Mouse (Mus musculus) heart, embryonic 15.5 days (tissue): Measurements from ENCODE around the gene Hspbp1. TPM values are rescaled to one million over a fixed set of nuclear protein-coding genes. Genes with fewer than 3 reads are reported as not detected.
A peak's percentile ranks its signal among the peaks of the same experiment; 100 is the strongest.

Experiments
- ATAC-seq: fragments of 200-750 bp; cut with Nextera tagmentation; replicated peaks from 2 replicates; pipeline ENCODE4 v1.8.0; 2017; ENCODE audit warnings: low read depth, moderate TSS enrichment; ENCODE audit not compliant: insufficient number of reproducible peaks, insufficient read depth, low FRiP score
- H3K27ac ChIP-seq: fragments of 300-500 bp; sonication (generic); 2 replicates; pipeline ENCODE4 v1.5.1; 2015; ENCODE audit warnings: mild to moderate bottlenecking, inconsistent platforms
- H3K27me3 ChIP-seq: fragments of 300-500 bp; sonication (generic); 2 replicates; pipeline ENCODE4 v1.6.1; 2015; ENCODE audit warnings: inconsistent platforms
- H3K36me3 ChIP-seq: fragments of 300-500 bp; sonication (generic); 2 replicates; pipeline ENCODE4 v1.6.1; 2015; ENCODE audit warnings: mild to moderate bottlenecking, inconsistent platforms
- H3K4me1 ChIP-seq: fragments of 300-500 bp; sonication (generic); replicated peaks from 2 replicates; pipeline ENCODE4 v1.6.1; 2015; ENCODE audit warnings: inconsistent platforms
- H3K4me2 ChIP-seq: fragments of 300-500 bp; sonication (generic); 2 replicates; pipeline ENCODE4 v1.6.1; 2015; ENCODE audit warnings: inconsistent platforms, mild to moderate bottlenecking, moderate library complexity
- H3K4me3 ChIP-seq: fragments of 300-500 bp; sonication (generic); 2 replicates; pipeline ENCODE4 v1.5.1; 2015; ENCODE audit warnings: mild to moderate bottlenecking, inconsistent platforms
- H3K9ac ChIP-seq: fragments of 300-500 bp; sonication (generic); 2 replicates; pipeline ENCODE4 v1.6.1; 2015; ENCODE audit warnings: mild to moderate bottlenecking, inconsistent platforms
- H3K9me3 ChIP-seq: fragments of 300-500 bp; sonication (generic); replicated peaks from 2 replicates; pipeline ENCODE4 v1.6.1; 2016; ENCODE audit warnings: inconsistent platforms
- WGBS: fragments of 180-500 bp; shearing (Covaris S2); methylation state at CpG from one replicate; pipeline ENCODE4 v1.1.7; 2015; ENCODE audit warnings: mixed read lengths; 5-methylcytosine and 5-hydroxymethylcytosine counted together
- polyA plus RNA-seq: library from polyadenylated mRNA; unstranded; fragments of >200 nt; fragmentation: Nextera tagmentation; extraction: Ambion mirVana; gene quantifications from 2 replicates; pipeline ENCODE4 v1.2.1, GENCODE M21; 2015

Hspbp1 gene
- polyA plus RNA-seq, 1 experiment from 2014 or later, result 71.7 TPM

DNA sequence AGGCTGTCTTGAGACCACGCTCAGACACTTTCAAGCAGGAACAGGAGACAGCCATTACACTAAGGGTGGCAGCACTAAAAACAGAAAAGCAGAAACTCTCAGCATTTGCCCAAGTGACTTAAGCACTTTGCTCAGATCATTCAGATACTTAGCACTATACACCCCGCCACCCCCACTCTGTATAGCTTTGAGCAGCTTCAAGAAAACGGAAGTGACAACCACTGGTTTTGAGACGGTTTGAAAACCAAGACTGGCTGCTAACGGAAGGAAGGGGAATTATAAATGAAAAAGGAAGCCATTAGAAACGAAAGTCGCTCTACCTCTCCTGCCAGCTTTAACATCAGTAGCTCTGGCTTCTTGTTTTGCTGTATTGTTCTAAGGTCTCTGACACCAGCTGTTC is 31.1 kb downstream of the Hspbp1 start:
- peak overlapping the region; percentile 55 for H3K27ac ChIP-seq
- 0 out of 2 replicates have a peak overlapping the region, but pooled peaks have one; percentile 4 for H3K4me3 ChIP-seq
- no peak for ATAC-seq
- WGBS, result 83% methylated on average over 7 of the region's 7 CpGs
- H3K36me3 ChIP-seq, result no peaks in the 10 kb centered on the region
- peaks cover 39% of the 10 kb centered on the region for H3K4me1 ChIP-seq
- H3K27me3 ChIP-seq, result no peaks in the 10 kb centered on the region
- H3K9me3 ChIP-seq, result no peaks in the 10 kb centered on the region
- 0 out of 2 replicates have a peak overlapping the region, but pooled peaks have one; percentile 8 for H3K4me2 ChIP-seq
- no peak overlapping the region for H3K9ac ChIP-seq

DNA sequence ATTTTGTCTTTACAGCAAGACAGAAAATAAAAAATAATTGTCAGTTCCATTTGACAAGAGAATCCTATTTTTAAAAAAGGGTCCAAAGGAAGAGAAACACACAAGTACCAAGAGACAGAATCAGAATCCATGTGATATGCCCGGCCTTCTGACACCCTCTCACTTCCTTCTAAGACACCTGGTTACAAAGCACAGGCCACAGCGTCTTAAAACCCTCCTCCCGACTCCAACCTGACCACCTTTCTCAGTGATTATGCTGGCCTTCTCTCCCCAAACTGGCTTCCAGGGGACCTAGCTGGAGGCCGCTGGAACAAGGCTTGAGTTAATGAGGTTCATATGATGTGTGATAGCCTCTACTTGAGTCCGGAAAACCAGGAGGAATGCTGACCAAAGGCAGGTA is 31.5 kb downstream of the Hspbp1 start:
- Histone ChIP-seq H3K36me3 (no peaks in the 10 kb centered on the region), H3K4me2 (0 out of 2 replicates have a peak overlapping the region, but pooled peaks have one; percentile 8), H3K4me1 (peaks cover 39% of the 10 kb centered on the region), H3K9ac (no peak overlapping the region), H3K9me3 (no peaks in the 10 kb centered on the region), H3K4me3 (no peak overlapping the region), H3K27ac (peak overlapping the region; percentile 46; the same call in 1 of the 2 replicates), H3K27me3 (no peaks in the 10 kb centered on the region)
- 71% methylated on average over 5 of the region's 5 CpGs for WGBS
- no peak for ATAC-seq

DNA sequence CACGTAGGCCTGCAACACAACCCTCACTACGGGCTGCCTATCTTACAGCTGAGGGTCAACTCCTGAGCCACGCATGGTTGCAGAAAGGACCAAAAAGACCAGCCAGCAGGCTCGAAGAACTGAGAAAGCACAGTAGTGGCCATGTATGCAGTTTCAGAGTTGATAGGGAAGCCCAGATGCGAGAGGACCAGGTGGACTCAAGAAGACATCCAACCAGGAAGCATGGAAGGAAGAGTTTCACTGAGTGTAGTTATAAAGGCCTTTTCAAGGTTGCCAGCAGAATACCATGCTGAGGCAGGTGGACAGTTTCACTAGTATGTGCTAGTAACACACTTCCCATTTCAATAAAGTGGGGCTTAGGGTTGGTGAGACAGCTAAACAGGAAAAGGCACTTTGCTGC is 32.1 kb downstream of the Hspbp1 start:
- no peak overlapping the region for H3K4me3 ChIP-seq
- no peak overlapping the region for H3K4me2 ChIP-seq
- WGBS, result 73% methylated on average over 5 of the region's 5 CpGs
- H3K36me3 ChIP-seq, result no peaks in the 10 kb centered on the region
- peaks cover 42% of the 10 kb centered on the region for H3K4me1 ChIP-seq
- H3K9me3 ChIP-seq, result no peaks in the 10 kb centered on the region
- no peak for ATAC-seq
- H3K9ac ChIP-seq, result no peak overlapping the region
- H3K27me3 ChIP-seq, result no peaks in the 10 kb centered on the region
- H3K27ac ChIP-seq, result no peak overlapping the region

DNA sequence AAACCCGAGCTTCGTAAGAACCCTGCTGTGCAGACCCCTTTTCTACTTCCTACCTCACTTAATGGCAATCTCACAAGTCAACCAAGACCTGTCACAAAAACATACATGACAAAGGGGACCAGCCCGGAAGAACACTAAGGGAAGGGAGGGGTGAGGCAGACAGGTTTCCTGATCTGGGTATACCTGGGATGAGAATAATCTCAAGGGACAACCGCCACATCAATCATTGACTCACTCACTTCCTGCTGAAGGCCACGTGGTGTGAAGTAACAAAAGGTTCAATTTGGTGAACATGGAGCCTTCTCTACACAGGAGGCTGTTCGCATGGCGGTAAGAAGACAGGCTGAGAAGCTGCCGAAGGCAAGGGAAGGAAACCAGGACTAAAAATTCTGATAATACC is 33.3 kb downstream of the Hspbp1 start:
- no peak overlapping the region for H3K9ac ChIP-seq
- H3K4me1 ChIP-seq, result peaks cover 41% of the 10 kb centered on the region
- H3K9me3 ChIP-seq, result no peaks in the 10 kb centered on the region
- 70% methylated on average over 8 of the region's 8 CpGs for WGBS
- H3K27me3 ChIP-seq, result no peaks in the 10 kb centered on the region
- no peak overlapping the region for H3K4me2 ChIP-seq
- ATAC-seq, result no peak
- no peak overlapping the region for H3K4me3 ChIP-seq
- peaks cover 2% of the 10 kb centered on the region; the same call in 1 of the 2 replicates for H3K36me3 ChIP-seq
- no peak overlapping the region for H3K27ac ChIP-seq

DNA sequence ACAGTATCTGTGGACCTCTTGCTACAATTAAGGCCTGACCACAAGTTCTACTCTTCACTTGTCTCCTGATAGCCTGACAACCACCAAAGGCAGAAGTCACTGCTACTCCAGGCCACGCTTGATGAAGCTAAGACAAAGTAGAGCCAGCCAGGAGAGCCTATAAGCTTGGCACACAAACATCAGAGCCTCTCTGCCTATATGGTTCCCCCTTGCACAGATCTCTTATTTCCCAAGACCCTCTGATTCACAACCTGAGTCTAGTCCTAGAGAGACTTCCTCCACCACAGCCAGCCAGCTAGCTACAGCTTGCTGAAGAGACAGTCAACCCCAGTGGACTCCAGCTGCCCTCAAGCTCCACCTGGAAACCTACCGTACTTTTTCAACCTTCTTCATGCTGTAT is 36.9 kb downstream of the Hspbp1 start:
- Histone ChIP-seq H3K4me1 (peaks cover 29% of the 10 kb centered on the region), H3K27ac (0 out of 2 replicates have a peak overlapping the region, but pooled peaks have one; percentile 1), H3K4me3 (no peak overlapping the region), H3K9ac (no peak overlapping the region), H3K36me3 (peaks cover 26% of the 10 kb centered on the region), H3K9me3 (no peaks in the 10 kb centered on the region), H3K4me2 (no peak overlapping the region), H3K27me3 (no peaks in the 10 kb centered on the region)
- 76% methylated on average over 2 of the region's 2 CpGs for WGBS
- ATAC-seq, result no peak

DNA sequence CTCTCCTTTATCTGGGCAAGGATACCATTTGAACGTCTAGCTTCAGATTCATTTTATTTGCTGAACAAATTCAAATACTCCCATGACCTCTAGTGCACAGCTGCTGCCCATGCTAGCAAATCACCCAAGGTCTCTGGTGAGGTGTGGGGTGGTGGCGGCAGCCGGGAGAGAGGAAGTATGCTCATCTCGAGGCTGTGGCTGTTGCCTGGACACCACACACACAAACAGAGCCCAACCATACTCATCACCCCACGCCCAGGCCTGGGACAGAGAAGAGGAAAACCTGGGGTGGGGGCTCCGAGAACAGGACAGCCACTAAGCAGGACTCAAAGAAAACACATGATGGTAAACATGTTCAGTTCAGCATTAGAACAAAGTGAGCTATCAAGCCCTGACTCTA is 37.6 kb downstream of the Hspbp1 start:
- no peaks in the 10 kb centered on the region for H3K27me3 ChIP-seq
- no peak overlapping the region for H3K4me3 ChIP-seq
- no peak overlapping the region for H3K9ac ChIP-seq
- H3K4me1 ChIP-seq, result peaks cover 22% of the 10 kb centered on the region
- no peak overlapping the region for H3K4me2 ChIP-seq
- ATAC-seq, result peak; percentile 53; the same call in 1 of the 2 replicates
- WGBS, result 25% methylated on average over 6 of the region's 6 CpGs
- H3K27ac ChIP-seq, result no peak overlapping the region
- H3K36me3 ChIP-seq, result peaks cover 31% of the 10 kb centered on the region
- no peaks in the 10 kb centered on the region for H3K9me3 ChIP-seq

GRCm38 (mm10) chr7:4646806-4647205 is 38.1 kb downstream of the Hspbp1 start:
- Histone ChIP-seq H3K4me2 (no peak overlapping the region), H3K9ac (no peak overlapping the region), H3K27ac (no peak overlapping the region), H3K4me3 (no peak overlapping the region), H3K36me3 (peaks cover 36% of the 10 kb centered on the region), H3K27me3 (no peaks in the 10 kb centered on the region), H3K4me1 (peaks cover 19% of the 10 kb centered on the region), H3K9me3 (no peaks in the 10 kb centered on the region)
- no peak for ATAC-seq
- WGBS, result 86% methylated on average over 3 of the region's 3 CpGs

GRCm38 (mm10) chr7:4643225-4643624 is 41.6 kb downstream of the Hspbp1 start:
- Histone ChIP-seq H3K27ac (no peak overlapping the region), H3K9me3 (no peaks in the 10 kb centered on the region), H3K36me3 (peaks cover 69% of the 10 kb centered on the region), H3K4me3 (no peak overlapping the region), H3K4me2 (no peak overlapping the region), H3K4me1 (peaks cover 16% of the 10 kb centered on the region), H3K9ac (no peak overlapping the region), H3K27me3 (no peaks in the 10 kb centered on the region)
- WGBS, result 86% methylated on average over 6 of the region's 6 CpGs
- ATAC-seq, result no peak

DNA sequence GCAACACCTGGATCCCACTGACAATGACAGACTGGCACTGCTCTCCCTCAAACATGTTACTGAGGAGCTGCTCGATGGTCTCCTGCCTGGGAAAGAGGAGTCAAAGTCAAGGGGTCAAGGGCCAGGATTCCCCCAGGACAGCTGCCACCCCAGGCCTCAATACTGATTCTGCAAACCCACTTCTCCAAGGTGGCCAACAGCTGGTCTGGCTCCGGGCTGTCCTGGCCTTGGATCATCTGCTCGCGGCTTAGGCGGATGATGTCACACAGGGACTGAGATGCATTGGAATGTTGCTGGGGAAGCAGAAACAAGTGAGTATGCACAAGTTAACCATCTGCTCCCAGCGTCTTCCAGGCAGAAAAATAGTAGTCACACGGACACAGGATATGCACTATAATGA is 42.9 kb downstream of the Hspbp1 start:
- Histone ChIP-seq H3K36me3 (peaks cover 80% of the 10 kb centered on the region), H3K9me3 (no peaks in the 10 kb centered on the region)
- WGBS, result 79% methylated on average over 7 of the region's 7 CpGs

DNA sequence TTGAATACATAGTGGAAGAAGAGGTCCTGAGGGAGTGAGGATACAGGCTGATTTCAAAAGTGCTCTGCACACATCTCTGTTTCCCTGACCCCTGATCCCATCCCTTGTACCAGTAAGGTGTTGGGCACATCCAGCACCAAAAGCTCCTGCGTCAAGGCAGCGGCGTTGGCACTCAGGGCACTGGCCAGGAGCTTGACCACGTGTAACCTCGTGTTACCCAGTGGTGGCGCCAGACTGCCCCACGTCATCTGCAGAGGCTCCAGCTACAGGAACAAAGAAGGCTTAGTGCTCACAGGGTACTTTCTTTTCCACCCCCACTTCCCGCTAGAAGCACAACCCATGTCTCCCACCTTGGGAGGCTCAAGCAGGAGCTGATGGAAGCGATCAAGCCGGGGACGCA is 43.7 kb downstream of the Hspbp1 start:
- ATAC-seq, result no peak
- Histone ChIP-seq H3K9me3 (no peaks in the 10 kb centered on the region), H3K27ac (no peak overlapping the region), H3K4me1 (no peaks in the 10 kb centered on the region), H3K27me3 (no peaks in the 10 kb centered on the region), H3K36me3 (peaks cover 79% of the 10 kb centered on the region), H3K4me2 (no peak overlapping the region), H3K9ac (no peak overlapping the region), H3K4me3 (no peak overlapping the region)
- 83% methylated on average over 11 of the region's 11 CpGs for WGBS

More for the DNA sequence above, 42.9 kb downstream of the Hspbp1 start:
- no peak overlapping the region for H3K27ac ChIP-seq
- H3K4me3 ChIP-seq, result no peak overlapping the region
- H3K27me3 ChIP-seq, result no peaks in the 10 kb centered on the region
- no peak overlapping the region for H3K4me2 ChIP-seq
- ATAC-seq, result no peak
- H3K4me1 ChIP-seq, result peaks cover 5% of the 10 kb centered on the region; the same call in 1 of the 2 replicates
- no peak overlapping the region for H3K9ac ChIP-seq

DNA sequence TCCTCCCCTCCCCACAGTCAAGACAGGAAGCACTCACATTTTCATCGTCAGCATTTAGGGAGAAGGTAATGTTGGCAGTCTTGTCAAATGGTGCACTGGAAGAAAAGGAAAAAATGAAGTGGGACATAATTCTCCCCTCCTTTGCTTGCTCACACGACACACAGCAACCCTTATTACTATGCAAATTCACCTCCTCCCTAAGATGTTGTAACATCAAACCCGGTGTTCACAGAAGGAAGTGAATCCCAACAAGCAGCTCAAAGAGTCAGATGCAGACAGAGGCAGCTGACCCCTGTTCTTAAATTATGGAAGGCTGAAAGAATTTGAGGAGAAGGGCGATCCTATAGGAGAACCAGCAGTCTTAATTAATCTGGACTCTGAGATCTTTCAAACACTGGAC is 48.7 kb downstream of the Hspbp1 start:
- Histone ChIP-seq H3K27me3 (no peaks in the 10 kb centered on the region), H3K4me2 (no peak overlapping the region), H3K9ac (no peak overlapping the region), H3K27ac (no peak overlapping the region), H3K36me3 (peaks cover 82% of the 10 kb centered on the region), H3K4me1 (no peaks in the 10 kb centered on the region), H3K4me3 (no peak overlapping the region), H3K9me3 (no peaks in the 10 kb centered on the region)
- ATAC-seq, result no peak
- 80% methylated on average over 4 of the region's 4 CpGs for WGBS

DNA sequence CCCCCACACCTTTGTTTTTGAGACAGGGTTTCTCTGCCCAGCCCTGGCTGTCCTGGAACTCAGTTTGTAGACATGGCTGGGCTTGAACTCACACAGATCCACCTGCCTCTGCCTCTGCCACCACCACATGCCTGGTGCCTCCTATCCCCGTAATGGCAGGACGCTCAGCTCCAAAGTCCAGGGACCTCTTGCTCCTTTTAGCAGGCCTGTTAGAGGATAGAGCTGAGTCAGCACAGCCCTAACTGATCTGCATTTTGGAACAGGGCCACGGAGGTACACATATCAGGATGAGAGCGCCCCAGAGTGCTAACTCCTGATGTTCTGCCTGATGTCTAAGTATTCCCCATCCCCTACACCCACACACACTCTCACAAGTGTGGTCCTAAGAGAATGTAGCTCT is 53.8 kb downstream of the Hspbp1 start, which contains the start of gene Tmem86b:
Gene Tmem86b, minus strand, starts transcription at position 392 of the 400 bp plus-strand sequence.
- H3K4me2 ChIP-seq, result no peak within 1 kb of the TSS
- no peaks in the 10 kb centered on the region for H3K27me3 ChIP-seq
- no peak within 1 kb of the TSS for H3K27ac ChIP-seq
- 81% methylated on average over 4 of the region's 4 CpGs for WGBS
- H3K4me1 ChIP-seq, result no peaks in the 10 kb centered on the region
- no peak within 1 kb of the TSS for H3K4me3 ChIP-seq
- ATAC-seq, result no peak
- H3K36me3 ChIP-seq, result peaks cover 60% of the 10 kb centered on the region
- H3K9me3 ChIP-seq, result no peaks in the 10 kb centered on the region
- H3K9ac ChIP-seq, result no peak within 1 kb of the TSS
